Mouse (Mus musculus) yolk sac, embryonic 10.5 days (tissue): ENCODE measurements around the gene Tm9sf4.

Experiments used
- DNase-seq: peaks from one replicate; pipeline ENCODE4 v3.0.0-alpha.2; 2017; ENCODE audit warnings: low spot score

The Tm9sf4 gene

GRCm38 (mm10) chr2:153214771-153215259 lies 53.7 kb downstream of the Tm9sf4 start:
- peak; percentile 37 for DNase-seq

GRCm38 (mm10) chr2:153215421-153215820 lies 54.3 kb downstream of the Tm9sf4 start:
- no peak for DNase-seq

GRCm38 (mm10) chr2:153217826-153218340 lies 56.8 kb downstream of the Tm9sf4 start:
- no peak for DNase-seq

GRCm38 (mm10) chr2:153218516-153218915 lies 57.4 kb downstream of the Tm9sf4 start:
- no peak for DNase-seq

GRCm38 (mm10) chr2:153221620-153222019 lies 60.5 kb downstream of the Tm9sf4 start:
- no peak for DNase-seq

GRCm38 (mm10) chr2:153222130-153222529 lies 61.0 kb downstream of the Tm9sf4 start:
- no peak for DNase-seq

- DNase-seq = no peak
Observed at GRCm38 (mm10) chr2:153222566-153222965, 61.5 kb downstream of the Tm9sf4 start.

GRCm38 (mm10) chr2:153224946-153225594 lies 64.0 kb downstream of the Tm9sf4 start, which contains the start of gene Tspyl3:
Tspyl3 (minus strand) TSS chr2:153225441.
- DNase-seq = peak; percentile 33

GRCm38 (mm10) chr2:153225595-153225953 lies 64.5 kb downstream of the Tm9sf4 start:
- DNase-seq = no peak

GRCm38 (mm10) chr2:153227959-153228358 lies 66.9 kb downstream of the Tm9sf4 start:
- DNase-seq = no peak

- no peak for DNase-seq
Observed at GRCm38 (mm10) chr2:153228523-153228922, 67.4 kb downstream of the Tm9sf4 start.

GRCm38 (mm10) chr2:153237193-153237592 lies 76.1 kb downstream of the Tm9sf4 start:
- DNase-seq = no peak

GRCm38 (mm10) chr2:153237891-153238290 lies 76.8 kb downstream of the Tm9sf4 start:
- no peak for DNase-seq

GRCm38 (mm10) chr2:153238406-153238805 lies 77.3 kb downstream of the Tm9sf4 start:
- peak; percentile 27 for DNase-seq

- no peak for DNase-seq
Observed at GRCm38 (mm10) chr2:153239021-153239859, 78.1 kb downstream of the Tm9sf4 start.

GRCm38 (mm10) chr2:153239860-153240480 lies 78.9 kb downstream of the Tm9sf4 start:
- peak; percentile 40 for DNase-seq

- peak; percentile 74 for DNase-seq
Observed at GRCm38 (mm10) chr2:153240701-153241235, 79.7 kb downstream of the Tm9sf4 start.

GRCm38 (mm10) chr2:153241250-153242014 lies 80.3 kb downstream of the Tm9sf4 start, which contains the start of the genes Plagl2 and Pofut1:
Plagl2 (minus strand) TSS chr2:153241426.
Pofut1 (plus strand) TSS chr2:153241533.
- DNase-seq = peak; percentile 88

GRCm38 (mm10) chr2:153242156-153242555 lies 81.1 kb downstream of the Tm9sf4 start:
- DNase-seq = no peak

- peak; percentile 76 for DNase-seq
Observed at GRCm38 (mm10) chr2:153249751-153250150, 88.6 kb downstream of the Tm9sf4 start.

GRCm38 (mm10) chr2:153256604-153257003 lies 95.5 kb downstream of the Tm9sf4 start:
- DNase-seq = no peak
